Mouse (Mus musculus): ENCODE results near the gene Pus3. TPM values are rescaled to one million over a fixed set of nuclear protein-coding genes. Genes with fewer than 3 reads are reported as not detected.
A peak's percentile ranks its signal among the peaks of the same experiment; 100 is the strongest.

The Pus3 gene
- polyA plus RNA-seq (2015; fragmentation: Nextera tagmentation; extraction: Ambion mirVana) = 12.0 and 13.6 TPM in 2 replicates

DNA sequence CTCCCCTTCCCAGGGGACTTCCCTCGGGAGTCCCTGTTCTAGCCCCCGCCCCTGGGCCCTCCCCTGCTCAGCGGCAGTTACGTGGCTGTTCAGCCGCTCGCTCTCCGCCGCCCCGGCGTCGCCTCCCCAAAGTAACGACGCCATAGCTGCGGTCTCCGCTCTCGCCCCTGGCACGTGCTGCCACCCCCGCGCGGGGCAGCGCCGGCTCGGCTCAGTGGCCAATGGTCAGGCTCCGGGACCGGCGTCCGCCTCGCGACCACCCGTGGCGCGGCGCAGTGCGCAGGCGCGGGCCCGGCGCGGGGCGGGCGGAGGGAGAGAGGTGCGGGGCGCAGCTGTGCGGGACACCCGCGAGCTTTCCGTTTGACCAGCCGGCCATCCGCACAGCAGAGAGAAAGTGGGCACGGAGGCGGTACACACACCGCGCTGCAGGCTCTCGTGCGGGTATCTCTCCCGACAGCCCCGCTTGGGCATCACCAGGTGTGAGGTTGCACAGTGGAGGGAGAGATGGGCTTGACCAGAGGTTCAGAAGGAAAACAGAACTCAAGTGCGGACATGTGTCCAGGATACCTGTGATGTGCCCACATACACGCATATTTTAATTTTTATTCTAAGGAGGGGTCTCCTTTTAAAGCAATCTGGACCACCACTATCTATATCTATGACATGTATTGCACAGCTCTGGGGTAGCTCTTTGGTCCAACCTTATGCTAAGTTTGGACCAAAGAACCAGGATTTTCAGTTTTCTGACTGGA lies at the start of gene Pus3, which contains the start of gene Ddx25:
Pus3 (plus strand) TSS at position 339 of the 752 bp plus-strand sequence.
Ddx25 (minus strand) TSS at position 272 of the 752 bp plus-strand sequence.
- H3K9ac ChIP-seq = peak within 1 kb of the TSS; percentile 83
- peaks cover 29% of the 10 kb centered on the region for H3K27me3 ChIP-seq (replicated peaks)
- H3K4me1 ChIP-seq = peaks cover 29% of the 10 kb centered on the region
- H3K9me3 ChIP-seq = no peaks in the 10 kb centered on the region
- ATAC-seq (ENCODE audit: extremely low read depth, insufficient number of reproducible peaks, low FRiP score, low TSS enrichment) = peak; percentile 67; the same call in 1 of the 2 replicates
- H3K4me3 ChIP-seq = peak within 1 kb of the TSS; percentile 73
- 1% methylated on average over 57 of the region's 59 CpGs for whole genome bisulfite sequencing
- H3K36me3 ChIP-seq = peaks cover 18% of the 10 kb centered on the region
- H3K4me2 ChIP-seq = peak within 1 kb of the TSS; percentile 99
- peak within 1 kb of the TSS; percentile 63 for H3K27ac ChIP-seq (replicated peaks)

DNA sequence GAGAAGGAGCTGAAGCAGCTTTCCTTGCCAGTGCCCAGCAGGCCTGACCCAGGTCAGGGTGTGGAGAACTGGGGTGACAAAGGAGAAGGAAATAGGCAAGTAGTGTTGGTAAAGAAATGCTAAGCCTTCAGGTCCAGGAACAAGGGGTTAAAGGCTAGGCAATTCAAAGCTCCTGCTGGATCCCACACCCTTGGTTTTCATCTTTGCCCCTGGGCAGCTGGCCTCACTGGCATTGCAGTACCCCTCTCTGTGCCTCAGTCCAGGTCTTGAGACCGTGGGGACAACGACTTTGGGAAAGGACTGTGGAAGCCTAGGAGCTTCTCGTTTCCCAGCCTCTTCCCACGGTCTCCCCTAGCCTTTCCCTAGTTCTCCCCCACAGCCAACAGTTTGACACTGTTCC lies 44.5 kb upstream of the Pus3 start:
- no peak for ATAC-seq (ENCODE audit: extremely low read depth, insufficient number of reproducible peaks, low FRiP score, low TSS enrichment)
- Histone ChIP-seq H3K9ac (no peak overlapping the region), H3K9me3 (no peaks in the 10 kb centered on the region), H3K36me3 (no peaks in the 10 kb centered on the region), H3K4me3 (no peak overlapping the region), H3K4me2 (no peak overlapping the region), H3K4me1 (peaks cover 4% of the 10 kb centered on the region; the same call in 1 of the 2 replicates), H3K27me3 (replicated peaks) (no peaks in the 10 kb centered on the region), H3K27ac (replicated peaks) (no peak overlapping the region)
- WGBS = 67% methylated on average over 4 of the region's 4 CpGs

DNA sequence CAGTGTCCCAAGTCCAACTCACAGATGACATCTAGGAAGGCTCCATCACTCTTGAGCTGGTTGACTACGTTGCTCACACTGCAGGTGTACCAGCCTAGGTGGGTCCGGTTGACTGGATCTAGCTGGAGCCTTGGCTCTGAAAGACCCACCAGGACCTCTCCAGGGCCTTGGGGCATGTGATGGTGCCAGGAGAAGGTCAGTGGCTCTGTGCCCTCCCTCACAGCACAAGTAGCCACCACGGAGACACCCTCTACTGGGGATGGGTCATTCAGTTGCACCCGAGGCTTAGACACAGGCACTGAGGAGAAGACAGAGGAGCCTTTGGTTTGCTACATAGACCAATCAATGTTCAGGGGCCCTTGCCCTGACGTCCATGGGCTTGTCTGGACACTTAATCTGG lies 42.2 kb upstream of the Pus3 start:
- Histone ChIP-seq H3K36me3 (no peaks in the 10 kb centered on the region), H3K9me3 (no peaks in the 10 kb centered on the region), H3K4me3 (no peak overlapping the region), H3K9ac (no peak overlapping the region), H3K4me2 (no peak overlapping the region), H3K4me1 (no peaks in the 10 kb centered on the region), H3K27ac (replicated peaks) (no peak overlapping the region), H3K27me3 (replicated peaks) (no peaks in the 10 kb centered on the region)
- no peak for ATAC-seq (ENCODE audit: extremely low read depth, insufficient number of reproducible peaks, low FRiP score, low TSS enrichment)
- WGBS = 71% methylated on average over 5 of the region's 5 CpGs

DNA sequence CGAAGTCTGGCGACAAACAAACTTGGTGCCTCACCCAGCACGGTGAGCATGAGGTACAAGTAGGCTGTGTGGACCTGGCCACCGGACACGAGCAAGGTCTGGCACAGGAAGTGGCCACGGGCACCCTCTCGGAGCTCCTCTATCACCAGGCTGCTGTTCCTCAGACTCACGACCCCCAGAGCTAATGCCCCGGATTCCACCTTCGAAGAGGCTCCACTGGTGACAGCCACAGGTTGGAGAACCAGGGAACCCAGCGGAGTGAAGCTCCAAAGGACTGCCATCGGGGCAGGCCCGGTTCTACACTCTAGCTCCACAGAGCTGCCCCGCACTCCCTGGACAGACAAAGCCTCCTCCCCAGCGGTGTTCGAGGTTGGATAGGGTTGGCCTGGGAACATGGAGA lies 41.7 kb upstream of the Pus3 start:
- ATAC-seq (ENCODE audit: extremely low read depth, insufficient number of reproducible peaks, low FRiP score, low TSS enrichment) = no peak
- Histone ChIP-seq H3K4me2 (no peak overlapping the region), H3K27ac (replicated peaks) (no peak overlapping the region), H3K9ac (no peak overlapping the region), H3K27me3 (replicated peaks) (no peaks in the 10 kb centered on the region), H3K9me3 (no peaks in the 10 kb centered on the region), H3K4me3 (no peak overlapping the region), H3K36me3 (no peaks in the 10 kb centered on the region), H3K4me1 (no peaks in the 10 kb centered on the region)
- WGBS = 78% methylated on average over 16 of the region's 16 CpGs

DNA sequence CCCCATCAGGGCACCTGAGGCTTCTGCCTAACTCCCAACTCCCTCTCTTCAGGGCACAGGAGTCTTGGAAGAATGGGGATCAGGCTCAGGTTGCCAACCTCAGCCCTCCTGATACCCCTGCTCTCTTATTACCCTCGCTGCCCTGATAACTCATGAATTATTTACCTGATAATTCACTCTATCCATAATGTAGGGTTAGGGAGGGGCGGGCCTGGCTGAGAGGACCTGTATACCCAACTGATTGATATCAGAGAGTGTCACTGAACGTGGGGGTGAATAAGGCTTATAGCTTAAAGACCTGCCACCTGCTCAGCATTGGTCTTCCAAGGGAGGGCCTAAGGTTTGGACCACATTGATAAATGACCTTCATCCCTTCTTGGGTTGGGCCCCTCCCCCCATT lies 40.2 kb upstream of the Pus3 start, which contains the start of gene Gm1113:
Gm1113 (minus strand) TSS at position 101 of the 400 bp plus-strand sequence.
- ATAC-seq (ENCODE audit: extremely low read depth, insufficient number of reproducible peaks, low FRiP score, low TSS enrichment) = no peak
- H3K27ac ChIP-seq (replicated peaks) = no peak within 1 kb of the TSS
- H3K4me1 ChIP-seq = peaks cover 5% of the 10 kb centered on the region; the same call in 1 of the 2 replicates
- no peak within 1 kb of the TSS for H3K9ac ChIP-seq
- H3K36me3 ChIP-seq = no peaks in the 10 kb centered on the region
- no peak within 1 kb of the TSS for H3K4me2 ChIP-seq
- H3K9me3 ChIP-seq = no peaks in the 10 kb centered on the region
- WGBS = 70% methylated on average over 3 of the region's 3 CpGs
- H3K27me3 ChIP-seq (replicated peaks) = no peaks in the 10 kb centered on the region
- H3K4me3 ChIP-seq = no peak within 1 kb of the TSS

DNA sequence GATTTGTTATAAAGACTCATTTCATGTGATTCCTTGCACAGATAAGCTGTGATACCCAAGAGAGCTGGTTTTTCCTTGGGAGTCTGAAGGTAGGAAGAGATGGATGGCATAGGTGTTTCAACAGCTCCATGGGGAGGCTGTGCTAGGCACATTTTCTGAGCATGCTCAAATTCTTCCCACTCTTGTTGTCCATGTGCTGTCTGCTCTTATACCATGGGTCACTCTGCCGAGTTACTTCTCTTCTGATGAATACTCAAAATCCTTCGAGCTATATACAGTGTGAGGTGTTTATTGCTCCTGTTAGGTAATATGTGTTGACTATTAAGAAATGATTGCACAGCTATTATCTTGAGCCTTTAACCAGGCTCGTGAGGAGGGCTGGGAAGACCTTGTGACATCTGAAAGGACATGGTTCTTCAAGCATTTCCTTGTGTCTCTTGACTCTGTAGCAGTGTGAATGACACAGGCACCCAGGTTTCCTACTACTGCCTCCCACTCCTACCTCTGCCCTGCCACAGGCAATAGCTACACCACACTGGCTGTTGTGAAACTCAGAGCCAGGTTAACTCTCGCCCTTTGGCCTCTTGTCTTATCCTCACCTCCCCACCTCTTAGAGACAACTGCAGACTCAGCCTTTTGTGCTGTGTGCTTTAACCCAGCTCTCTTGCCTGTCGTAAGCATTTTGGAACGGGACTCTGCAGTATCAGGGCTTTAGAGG lies 37.6 kb upstream of the Pus3 start:
- Histone ChIP-seq H3K4me2 (no peak overlapping the region), H3K9ac (no peak overlapping the region), H3K4me3 (no peak overlapping the region), H3K27ac (replicated peaks) (no peak overlapping the region), H3K9me3 (no peaks in the 10 kb centered on the region), H3K27me3 (replicated peaks) (no peaks in the 10 kb centered on the region), H3K36me3 (no peaks in the 10 kb centered on the region), H3K4me1 (peaks cover 21% of the 10 kb centered on the region)
- 70% methylated on average over 6 of the region's 6 CpGs for WGBS
- ATAC-seq (ENCODE audit: extremely low read depth, insufficient number of reproducible peaks, low FRiP score, low TSS enrichment) = no peak

DNA sequence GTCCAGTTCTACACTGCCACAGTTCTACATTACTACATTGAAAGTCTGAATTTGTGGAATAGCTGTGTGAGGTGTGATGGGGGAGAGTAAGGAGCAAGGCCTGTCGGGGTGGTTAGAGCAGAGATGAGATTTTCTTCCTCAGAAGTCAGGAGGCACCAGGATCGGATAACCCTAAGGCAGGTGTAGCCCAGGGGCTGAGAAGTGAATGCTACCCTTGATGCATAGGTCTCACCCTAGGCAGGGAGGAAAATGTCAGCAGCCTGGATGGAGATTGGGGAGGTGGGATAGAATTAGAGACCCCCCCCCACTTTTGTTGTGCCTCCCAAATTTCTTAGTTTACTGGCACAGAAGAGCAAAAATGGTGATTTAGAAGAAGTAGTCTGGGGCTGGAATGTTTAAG lies 36.2 kb upstream of the Pus3 start:
- Histone ChIP-seq H3K36me3 (no peaks in the 10 kb centered on the region), H3K27ac (replicated peaks) (peak overlapping the region; percentile 67), H3K4me2 (no peak overlapping the region), H3K4me3 (no peak overlapping the region), H3K9ac (no peak overlapping the region), H3K4me1 (peaks cover 21% of the 10 kb centered on the region), H3K9me3 (no peaks in the 10 kb centered on the region), H3K27me3 (replicated peaks) (no peaks in the 10 kb centered on the region)
- ATAC-seq (ENCODE audit: extremely low read depth, insufficient number of reproducible peaks, low FRiP score, low TSS enrichment) = no peak
- 68% methylated on average over 2 of the region's 2 CpGs for WGBS

DNA sequence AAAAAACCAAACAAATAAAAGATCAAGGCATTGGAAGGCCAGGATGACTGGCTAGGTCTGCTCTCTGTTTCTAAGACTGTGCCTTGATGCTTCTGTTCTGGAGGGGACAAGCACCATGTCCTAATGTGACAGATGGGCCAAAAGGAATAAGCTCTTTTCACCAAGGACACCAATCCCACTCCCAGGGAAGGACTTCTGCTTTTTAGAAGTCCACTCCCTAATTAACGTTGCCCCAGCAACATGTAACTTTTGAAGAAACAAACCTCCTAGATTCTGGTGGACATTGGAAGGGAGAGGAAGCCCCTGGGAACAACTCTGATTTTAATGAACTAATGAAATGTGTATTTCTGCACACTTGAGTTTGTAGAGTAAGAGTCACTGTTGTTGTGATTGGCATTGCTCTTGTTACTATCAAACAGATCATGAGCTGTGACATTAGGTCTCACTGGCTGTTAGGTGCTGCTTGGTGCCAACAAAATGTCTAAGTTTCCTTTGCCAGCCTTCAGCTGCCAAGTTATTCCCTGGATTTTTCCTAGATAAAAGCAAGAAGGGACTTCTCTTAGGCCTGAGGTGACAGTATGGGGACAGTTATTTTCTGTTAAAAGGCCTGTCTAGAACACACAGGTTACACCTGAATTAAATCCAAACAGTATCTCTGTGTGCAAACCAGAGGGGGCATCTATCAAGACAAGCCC lies 35.4 kb upstream of the Pus3 start:
- Histone ChIP-seq H3K9ac (no peak overlapping the region), H3K4me3 (no peak overlapping the region), H3K27me3 (replicated peaks) (no peaks in the 10 kb centered on the region), H3K4me1 (peaks cover 21% of the 10 kb centered on the region), H3K36me3 (no peaks in the 10 kb centered on the region), H3K9me3 (no peaks in the 10 kb centered on the region), H3K27ac (replicated peaks) (peak overlapping the region; percentile 67), H3K4me2 (no peak overlapping the region)
- ATAC-seq (ENCODE audit: extremely low read depth, insufficient number of reproducible peaks, low FRiP score, low TSS enrichment) = no peak
- WGBS = 58% methylated on average over 1 of the region's 1 CpGs

DNA sequence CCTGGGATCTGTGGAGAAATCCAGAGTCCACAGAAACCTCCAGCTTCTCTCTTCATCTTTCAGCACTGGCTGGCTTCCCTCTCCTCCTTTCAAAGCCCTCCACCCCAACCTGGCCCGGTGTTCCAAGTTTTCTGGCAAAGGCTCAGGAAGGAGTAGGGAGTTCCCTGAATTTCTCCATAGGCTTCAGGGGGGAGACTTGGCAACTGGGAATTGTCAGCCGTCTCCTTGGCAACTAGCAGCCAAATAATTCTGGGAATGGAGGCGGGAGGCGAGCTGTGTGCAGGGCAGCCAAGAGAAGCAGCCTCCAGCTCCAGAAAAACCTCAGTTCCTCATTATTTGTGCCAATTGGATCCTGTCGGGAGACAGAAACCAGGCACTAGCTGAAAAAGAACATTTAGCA lies 34.9 kb upstream of the Pus3 start:
- Histone ChIP-seq H3K4me3 (no peak overlapping the region), H3K4me1 (peaks cover 21% of the 10 kb centered on the region), H3K27me3 (replicated peaks) (no peaks in the 10 kb centered on the region), H3K9me3 (no peaks in the 10 kb centered on the region), H3K4me2 (peak overlapping the region; percentile 8; the same call in 1 of the 2 replicates), H3K36me3 (no peaks in the 10 kb centered on the region), H3K27ac (replicated peaks) (peak overlapping the region; percentile 69), H3K9ac (no peak overlapping the region)
- WGBS = 38% methylated on average over 5 of the region's 5 CpGs
- peak; percentile 51; the same call in 1 of the 2 replicates for ATAC-seq (ENCODE audit: extremely low read depth, insufficient number of reproducible peaks, low FRiP score, low TSS enrichment)

DNA sequence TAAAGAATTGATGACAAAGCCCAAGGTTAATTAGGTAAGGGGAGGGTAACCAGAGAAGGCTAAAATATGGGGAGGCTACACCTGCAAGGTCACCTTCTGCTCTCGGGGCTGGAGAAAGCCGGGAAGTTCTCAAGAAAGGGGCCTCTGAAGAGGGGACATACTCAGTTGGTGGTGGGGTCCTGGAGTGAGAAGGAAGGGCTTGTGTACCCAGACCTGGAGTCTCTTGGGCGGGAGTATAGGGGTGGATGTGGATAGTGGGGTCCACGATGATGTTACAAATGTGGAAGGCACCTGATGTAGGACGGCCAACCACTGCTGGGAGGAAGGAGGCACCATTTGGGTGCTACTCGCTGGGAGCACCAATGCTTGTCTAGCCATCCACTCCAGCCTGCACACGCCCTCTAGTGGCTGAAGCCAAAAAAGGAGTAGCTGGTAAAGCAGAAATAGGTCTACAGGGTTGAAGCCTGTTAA lies 34.4 kb upstream of the Pus3 start:
- Histone ChIP-seq H3K27me3 (replicated peaks) (no peaks in the 10 kb centered on the region), H3K9me3 (no peaks in the 10 kb centered on the region), H3K27ac (replicated peaks) (peak overlapping the region; percentile 69), H3K9ac (no peak overlapping the region), H3K4me1 (peaks cover 21% of the 10 kb centered on the region), H3K36me3 (no peaks in the 10 kb centered on the region), H3K4me3 (no peak overlapping the region), H3K4me2 (peak overlapping the region; percentile 8)
- 18% methylated on average over 7 of the region's 7 CpGs for WGBS
- ATAC-seq (ENCODE audit: extremely low read depth, insufficient number of reproducible peaks, low FRiP score, low TSS enrichment) = no peak

DNA sequence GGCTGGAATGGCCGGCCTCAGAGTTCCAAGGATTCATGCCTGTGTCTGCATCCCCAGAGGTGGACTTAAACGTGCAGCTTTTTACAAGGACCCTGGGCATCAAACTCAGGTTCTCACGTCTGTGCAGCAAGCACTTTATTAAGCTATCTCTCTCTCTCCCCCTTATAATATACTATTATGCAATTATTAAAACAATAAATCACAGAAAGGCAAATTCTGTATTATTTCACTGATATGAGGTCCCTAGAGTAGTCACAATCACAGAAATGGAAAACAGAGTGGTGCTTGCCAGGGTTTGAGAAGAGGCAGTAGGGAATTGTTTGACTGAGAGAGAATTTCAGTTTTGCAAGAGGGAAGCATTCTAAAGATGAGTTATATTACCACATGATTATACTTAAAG lies 29.3 kb upstream of the Pus3 start:
- ATAC-seq (ENCODE audit: extremely low read depth, insufficient number of reproducible peaks, low FRiP score, low TSS enrichment) = no peak
- Histone ChIP-seq H3K4me3 (no peak overlapping the region), H3K4me1 (peaks cover 11% of the 10 kb centered on the region), H3K9ac (no peak overlapping the region), H3K9me3 (no peaks in the 10 kb centered on the region), H3K36me3 (no peaks in the 10 kb centered on the region), H3K27me3 (replicated peaks) (no peaks in the 10 kb centered on the region), H3K4me2 (no peak overlapping the region), H3K27ac (replicated peaks) (peak overlapping the region; percentile 66; the same call in 1 of the 2 replicates)
- WGBS = 66% methylated on average over 3 of the region's 3 CpGs

Measured in heart, embryonic 13.5 days (tissue).